Mouse (Mus musculus) CD4-positive helper T cell, adult 2 months (primary cell): ENCODE measurements around the gene Ttc16.
A peak's percentile ranks its signal among the peaks of the same experiment; 100 is the strongest.

Experiments
- DNase-seq: peaks from one replicate; pipeline ENCODE4 v3.0.0-alpha.2; 2012; ENCODE audit warnings: low read depth, missing footprints, low spot score

Ttc16 gene

GRCm38 (mm10) chr2:32775359-32776074 lies at the start of gene Ttc16, which contains the start of gene Ptrh1:
Gene Ttc16, minus strand, starts transcription at chr2:32775633.
Gene Ptrh1, plus strand, starts transcription at chr2:32775786.
- DNase-seq: peak; percentile 96

- no peak for DNase-seq
Observed at GRCm38 (mm10) chr2:32824778-32825177, 49.3 kb upstream of the Ttc16 start.

DNA sequence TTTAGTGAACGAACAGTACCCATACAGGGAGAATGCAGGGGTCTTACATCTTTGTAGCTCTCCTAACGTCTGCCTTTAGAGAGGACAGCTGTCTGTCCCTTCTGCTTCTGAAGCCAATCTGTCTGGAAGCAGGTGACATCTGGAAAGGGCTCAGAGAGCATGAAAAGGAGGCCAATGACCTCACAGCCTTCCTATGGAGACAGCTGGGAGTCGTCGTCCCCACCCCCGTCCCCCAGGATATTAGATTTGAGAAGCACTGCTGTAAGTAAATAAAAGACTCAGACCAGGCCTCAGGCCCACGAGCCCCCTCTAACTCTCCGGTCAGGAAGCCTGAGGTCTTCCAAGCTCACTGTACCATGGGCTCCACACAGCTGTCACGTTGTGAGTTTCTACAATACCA lies 48.7 kb upstream of the Ttc16 start:
- no peak for DNase-seq

GRCm38 (mm10) chr2:32823579-32824154 lies 48.2 kb upstream of the Ttc16 start:
- DNase-seq: no peak

- no peak for DNase-seq
Observed at GRCm38 (mm10) chr2:32823153-32823552, 47.7 kb upstream of the Ttc16 start.

DNA sequence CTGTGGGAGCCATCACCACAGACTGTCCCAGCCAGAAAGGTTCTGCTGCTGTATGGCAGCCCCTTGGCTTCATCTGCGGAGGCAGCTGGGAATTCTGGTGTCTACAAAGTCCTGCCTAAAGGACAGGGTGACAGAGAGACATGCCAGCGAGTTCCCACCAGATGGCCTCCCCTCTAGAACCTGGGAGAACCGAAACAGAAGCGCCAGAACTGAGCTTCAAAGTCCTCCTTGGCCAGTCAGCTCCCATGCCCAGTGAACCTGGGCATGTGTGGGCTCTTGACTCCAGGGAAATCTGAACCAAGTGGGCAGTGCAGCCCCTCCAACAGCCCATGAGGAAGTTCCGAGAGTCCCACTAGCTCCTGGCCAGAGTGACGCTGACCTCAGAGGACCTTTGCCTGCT lies 47.2 kb upstream of the Ttc16 start:
- DNase-seq: no peak

GRCm38 (mm10) chr2:32821041-32821802 lies 45.8 kb upstream of the Ttc16 start:
- DNase-seq: peak; percentile 63

DNA sequence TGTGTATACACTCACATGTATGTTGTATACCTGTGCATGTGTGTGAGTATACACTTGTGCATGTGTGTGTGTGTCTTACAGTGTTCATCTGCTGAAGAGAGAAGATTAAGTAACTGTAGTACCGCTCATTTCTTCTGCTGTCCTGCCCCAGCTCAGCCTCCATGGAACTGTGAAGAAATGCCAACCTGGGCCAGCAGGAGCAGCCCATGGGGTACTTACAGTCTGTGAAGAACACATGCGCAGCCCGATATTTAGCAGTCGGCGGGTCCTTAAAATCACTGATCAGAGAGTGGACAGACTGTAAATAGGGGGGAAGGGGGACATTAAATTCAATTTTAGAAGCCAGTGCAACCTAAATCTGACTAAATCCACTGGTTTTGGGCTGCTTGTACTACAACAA lies 42.8 kb upstream of the Ttc16 start:
- no peak for DNase-seq

DNA sequence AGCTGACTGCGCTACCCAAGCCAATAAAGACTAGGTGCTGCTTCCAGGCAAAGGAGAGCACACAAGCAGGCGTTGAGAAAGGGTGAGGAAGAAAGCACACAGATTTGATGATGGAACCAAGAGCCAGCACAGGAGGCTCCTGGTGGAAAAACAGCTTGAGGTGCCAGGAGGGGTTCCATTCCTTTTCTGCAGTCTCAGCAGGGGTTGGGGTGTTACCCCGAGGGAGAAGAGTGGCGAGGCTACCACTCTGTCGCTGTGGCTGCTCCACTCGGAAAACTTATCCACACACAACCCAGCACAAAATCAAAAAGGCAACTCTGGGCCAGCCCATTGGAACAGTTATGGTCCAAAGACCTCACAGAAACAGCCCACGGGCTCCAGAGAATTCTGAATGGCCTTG lies 42.2 kb upstream of the Ttc16 start:
- DNase-seq: no peak

- DNase-seq: no peak
Observed at GRCm38 (mm10) chr2:32816946-32817581, 41.6 kb upstream of the Ttc16 start.

- DNase-seq: no peak
Observed at GRCm38 (mm10) chr2:32816497-32816896, 41.1 kb upstream of the Ttc16 start.

DNA sequence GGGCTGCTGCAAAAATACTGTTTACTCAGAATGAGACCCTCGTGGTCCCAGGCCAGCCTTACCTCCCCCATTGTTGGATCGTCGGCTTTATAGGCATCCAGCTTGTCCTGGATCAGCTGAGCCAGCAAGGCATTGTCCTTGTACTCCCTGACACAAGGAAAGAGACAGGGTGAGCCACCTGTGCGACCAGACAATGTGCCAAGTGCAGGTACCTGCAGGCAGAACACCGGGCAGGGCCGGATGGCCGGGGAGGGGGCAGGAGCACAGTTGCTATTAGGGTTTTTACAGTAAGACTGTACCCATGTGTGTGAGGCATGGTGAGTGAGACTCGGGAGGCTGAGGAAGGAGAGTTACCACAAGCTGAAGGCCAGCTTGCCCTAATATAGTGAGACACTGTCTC lies 36.5 kb upstream of the Ttc16 start:
- DNase-seq: no peak

DNA sequence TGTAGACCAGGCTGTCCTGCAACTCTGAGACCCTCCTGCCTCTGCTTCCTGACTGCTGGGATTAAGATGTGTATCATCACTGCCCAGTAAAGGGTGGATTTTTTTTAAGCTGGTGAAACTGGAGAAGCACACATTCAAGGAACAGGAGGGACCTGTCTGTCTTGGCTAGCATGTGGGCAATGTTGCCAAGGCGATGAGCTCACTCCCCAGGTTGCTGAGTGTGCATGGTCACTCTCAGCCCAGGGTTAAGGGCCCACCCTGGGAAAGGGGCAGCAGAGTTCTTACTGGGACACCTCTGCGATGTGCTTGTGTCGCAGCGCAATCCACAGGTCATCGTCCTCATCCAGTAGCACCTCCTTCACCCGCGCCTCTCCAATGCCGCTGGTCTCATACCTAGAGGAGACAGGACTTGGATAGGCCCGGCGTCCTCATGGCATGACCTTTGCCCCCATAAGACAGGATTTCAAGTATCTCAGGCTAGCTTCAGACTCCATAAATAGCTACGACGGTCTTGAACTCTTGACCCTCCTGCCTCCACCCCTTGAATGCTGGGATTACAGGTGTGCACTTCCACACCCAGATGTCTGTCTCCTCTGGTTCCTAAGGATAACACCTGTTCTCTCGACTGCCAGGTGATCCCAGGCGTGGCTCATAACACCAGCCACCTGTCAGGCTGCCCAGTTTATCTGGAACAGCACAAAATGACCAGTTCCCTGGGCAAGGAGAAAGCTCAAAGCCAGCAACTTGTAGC lies 33.6 kb upstream of the Ttc16 start:
- no peak for DNase-seq

- DNase-seq: no peak
Observed at GRCm38 (mm10) chr2:32798251-32798962, 23.0 kb upstream of the Ttc16 start.

- DNase-seq: no peak
Observed at GRCm38 (mm10) chr2:32795748-32796418, 20.4 kb upstream of the Ttc16 start.

DNA sequence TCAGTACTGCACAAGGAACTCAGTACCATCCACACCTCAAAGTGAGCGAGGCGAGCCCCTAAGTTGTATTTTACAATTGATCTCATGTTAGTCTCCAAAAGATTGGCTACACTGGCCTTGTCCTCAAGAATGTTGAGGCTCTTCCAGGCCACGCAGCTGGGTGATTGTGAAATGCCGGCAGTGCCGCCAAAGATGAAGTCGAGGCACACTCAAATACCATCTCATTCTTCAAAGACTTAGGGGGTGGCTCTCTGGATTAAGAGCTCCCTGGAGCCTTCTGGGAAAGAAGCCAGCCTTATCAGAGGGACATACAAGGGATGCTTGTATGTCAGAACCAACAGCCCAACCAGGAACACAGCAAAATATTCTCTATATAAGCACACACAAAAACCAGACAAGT lies 15.9 kb upstream of the Ttc16 start:
- no peak for DNase-seq

DNA sequence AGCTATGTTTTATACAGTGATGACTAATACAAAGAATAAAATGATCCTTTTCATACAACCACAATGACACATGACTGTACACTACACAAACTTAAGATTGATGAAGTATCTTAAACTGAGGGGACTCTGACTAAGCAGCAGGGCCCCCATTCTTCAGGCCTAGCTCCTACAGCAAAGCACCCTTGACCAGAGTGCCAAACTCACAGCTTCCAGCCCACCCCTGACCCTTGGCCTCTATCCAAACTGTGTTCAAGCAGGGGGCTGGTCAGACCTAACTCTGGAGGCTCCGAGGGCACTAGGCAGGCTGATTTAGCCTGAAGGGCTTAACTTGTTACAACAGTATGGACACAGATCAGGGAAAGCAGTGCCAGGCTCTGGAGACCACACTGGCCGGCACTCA lies 13.1 kb upstream of the Ttc16 start:
- DNase-seq: no peak

DNA sequence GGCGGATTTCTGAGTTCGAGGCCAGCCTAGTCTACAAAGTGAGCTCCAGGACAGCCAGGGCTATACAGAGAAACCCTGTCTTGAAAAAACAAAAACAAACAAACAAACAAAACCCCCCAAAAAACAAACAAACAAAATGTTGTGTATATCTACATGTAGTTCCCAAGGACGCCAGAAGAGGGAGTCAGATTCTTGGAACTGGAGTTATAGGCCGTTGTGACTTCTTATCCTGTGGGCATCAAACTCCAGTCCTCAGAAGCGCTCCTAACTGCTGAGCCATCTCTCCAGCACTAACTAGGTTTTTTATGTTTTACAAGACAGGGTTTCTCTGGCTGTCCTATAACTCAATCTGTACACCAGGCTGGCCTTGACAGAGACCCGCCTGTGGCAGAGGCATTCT lies 11.7 kb upstream of the Ttc16 start:
- peak; percentile 28 for DNase-seq

GRCm38 (mm10) chr2:32784048-32784681 lies 8.7 kb upstream of the Ttc16 start, which contains the start of gene Cfap157:
Gene Cfap157, minus strand, starts transcription at chr2:32784428.
- DNase-seq: no peak

- no peak for DNase-seq
Observed at GRCm38 (mm10) chr2:32781710-32782109, 6.3 kb upstream of the Ttc16 start.
